Mouse (Mus musculus): ENCODE measurements around the gene Col4a4.

Gene Col4a4

DNA sequence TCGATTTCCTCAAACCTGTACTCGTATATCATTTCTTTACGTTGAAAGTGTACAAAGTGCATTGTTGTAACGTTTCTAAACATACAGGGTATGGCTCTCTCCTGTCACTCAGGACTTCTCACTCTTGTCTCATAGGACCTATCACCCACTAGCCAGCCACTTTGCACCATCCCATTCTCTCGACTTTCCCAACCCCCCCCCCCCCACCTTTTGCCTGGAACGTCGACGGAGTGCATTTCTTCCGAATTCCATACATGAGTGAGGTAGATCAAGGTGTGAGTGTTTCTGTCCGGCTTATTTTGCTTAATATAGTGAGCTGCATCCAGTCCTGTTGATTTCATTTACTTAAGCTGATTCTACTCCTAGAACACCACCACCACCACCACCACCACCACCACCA is 9.3 kb downstream of the Col4a4 start:
- DNase-seq = no peak

DNA sequence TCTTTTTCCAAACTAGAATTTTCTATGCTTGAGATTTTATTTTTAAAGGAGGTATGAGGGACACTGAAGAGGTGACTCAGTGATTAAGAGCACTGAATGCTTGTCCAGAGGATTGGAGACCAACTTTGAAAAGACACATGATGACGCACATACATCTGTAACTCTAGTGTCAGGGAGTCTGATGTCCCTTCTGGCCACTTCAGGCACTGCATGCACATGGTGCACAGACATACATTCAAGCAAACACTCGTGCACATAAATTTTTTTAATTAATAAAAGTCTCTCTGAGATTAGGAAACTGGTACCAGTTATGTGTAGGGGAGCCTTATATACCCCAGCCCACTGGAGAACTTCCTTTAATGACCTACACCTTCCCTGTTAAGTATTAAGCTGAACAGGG is 10.5 kb downstream of the Col4a4 start:
- no peak for DNase-seq

DNA sequence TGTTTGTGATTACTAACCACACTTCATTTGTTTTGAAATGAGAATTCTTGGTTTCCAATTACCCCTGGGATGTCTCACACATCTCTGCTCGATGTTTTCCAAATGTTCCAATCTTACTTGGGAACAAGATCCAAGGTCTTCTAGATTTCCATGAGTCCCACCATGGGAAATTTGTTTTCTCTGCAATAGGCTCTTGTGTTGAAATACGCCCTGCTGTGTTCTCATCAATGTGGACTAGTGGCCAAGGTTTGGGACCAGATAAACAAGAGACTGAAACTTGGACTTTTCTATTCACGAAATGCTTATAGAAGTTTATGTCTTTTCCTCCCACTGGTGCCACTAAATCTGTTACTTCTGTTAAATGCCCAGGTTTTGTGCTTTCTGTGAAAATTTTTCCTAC is 11.0 kb downstream of the Col4a4 start:
- DNase-seq = no peak

DNA sequence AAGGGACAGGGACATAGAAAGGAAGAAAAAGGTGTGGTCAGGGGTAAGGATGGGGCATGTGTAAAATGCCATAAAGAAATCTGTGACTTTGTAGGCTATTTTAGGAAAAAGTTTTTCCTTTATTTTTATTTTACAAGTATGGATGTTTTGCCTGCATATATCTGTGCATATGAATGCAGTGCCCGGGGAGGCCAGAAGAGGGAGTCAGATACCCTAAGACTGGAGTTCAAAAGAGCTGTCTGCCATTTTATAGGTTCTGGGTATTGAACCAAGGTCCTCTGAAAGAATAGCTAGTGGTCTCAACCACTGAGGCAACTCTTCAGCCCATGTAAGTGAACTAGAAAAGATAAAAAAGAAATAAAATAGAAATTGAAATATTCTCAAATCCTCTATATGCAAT is 14.9 kb downstream of the Col4a4 start:
- peak; percentile 48 to 76 for DNase-seq

DNA sequence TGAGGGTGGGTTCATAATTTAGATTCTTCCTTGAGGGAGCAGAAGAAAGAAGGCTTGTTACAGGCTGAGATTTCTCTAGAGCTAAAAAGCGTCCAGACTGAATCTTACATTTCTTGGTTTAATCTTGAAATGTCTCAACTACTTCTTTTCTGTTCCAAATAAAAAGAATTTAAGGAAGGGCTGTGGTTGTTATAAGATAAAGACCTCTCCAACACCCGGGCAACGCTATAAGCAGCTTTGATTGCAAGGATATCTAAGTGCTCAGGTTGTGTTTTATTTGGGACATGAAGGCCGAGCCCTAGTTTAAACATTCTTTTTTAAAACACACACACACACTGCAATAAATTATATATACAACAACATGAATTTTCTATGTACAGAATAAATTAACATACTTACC is 17.2 kb downstream of the Col4a4 start:
- DNase-seq = no peak

DNA sequence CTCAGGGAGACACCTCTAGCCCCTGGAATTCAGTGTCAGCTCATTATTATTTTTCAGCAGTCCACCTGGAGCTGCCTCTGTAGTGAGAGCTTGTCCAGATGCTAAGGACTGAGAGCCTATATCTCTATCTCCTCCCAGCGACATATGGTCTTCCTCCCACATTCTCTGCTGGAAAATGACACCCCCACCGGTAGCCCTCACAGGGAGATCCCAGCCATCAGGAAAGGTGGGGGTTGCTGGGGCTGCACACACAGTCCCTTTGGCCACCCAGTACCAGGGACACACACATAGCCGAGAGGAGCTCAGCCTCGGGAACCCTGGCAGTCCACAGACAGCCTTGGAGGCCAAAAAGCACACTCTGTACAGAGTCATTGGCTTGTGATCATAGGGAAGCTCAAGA is 26.4 kb downstream of the Col4a4 start:
- DNase-seq = no peak

DNA sequence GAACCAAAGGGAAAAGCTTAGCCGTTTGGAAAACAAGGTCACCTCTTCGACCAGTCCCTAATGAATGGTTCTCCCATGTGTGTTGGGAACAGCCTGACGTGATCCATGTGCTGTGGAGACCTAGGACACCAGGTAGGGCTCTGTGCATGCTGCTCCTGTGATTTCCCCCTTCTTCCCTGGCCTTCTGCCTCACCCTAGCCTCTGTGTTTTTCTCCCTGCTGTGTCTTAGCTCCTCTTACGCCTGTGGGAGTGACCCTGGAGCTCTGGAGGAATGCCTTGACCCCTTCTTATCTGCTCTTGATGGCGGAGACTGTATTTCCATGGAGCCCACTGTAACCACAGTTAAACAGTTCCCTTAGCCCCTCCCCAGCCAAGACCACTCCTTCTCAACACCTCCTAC is 31.8 kb downstream of the Col4a4 start:
- no peak for DNase-seq

DNA sequence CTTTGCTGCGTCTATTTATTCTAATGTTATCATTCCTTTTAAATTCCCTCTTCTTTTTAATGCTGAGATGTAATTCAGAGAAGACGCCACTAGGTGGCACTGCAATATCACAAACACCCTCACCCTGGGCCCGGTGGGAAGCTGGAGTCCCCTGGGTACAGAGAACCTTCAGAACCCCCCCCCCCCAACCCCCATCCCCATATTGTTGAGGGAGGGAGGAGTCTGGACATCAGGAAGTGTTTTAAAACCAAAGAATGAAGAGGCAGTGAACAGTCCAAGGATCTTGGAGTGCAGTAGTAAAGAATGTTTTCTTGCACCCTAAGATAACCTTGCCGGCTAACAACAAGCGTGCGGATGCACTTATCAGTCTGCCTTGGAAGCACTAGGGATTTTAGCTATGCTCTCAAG is 32.2 kb downstream of the Col4a4 start:
- DNase-seq = peak; percentile 19 to 50

DNA sequence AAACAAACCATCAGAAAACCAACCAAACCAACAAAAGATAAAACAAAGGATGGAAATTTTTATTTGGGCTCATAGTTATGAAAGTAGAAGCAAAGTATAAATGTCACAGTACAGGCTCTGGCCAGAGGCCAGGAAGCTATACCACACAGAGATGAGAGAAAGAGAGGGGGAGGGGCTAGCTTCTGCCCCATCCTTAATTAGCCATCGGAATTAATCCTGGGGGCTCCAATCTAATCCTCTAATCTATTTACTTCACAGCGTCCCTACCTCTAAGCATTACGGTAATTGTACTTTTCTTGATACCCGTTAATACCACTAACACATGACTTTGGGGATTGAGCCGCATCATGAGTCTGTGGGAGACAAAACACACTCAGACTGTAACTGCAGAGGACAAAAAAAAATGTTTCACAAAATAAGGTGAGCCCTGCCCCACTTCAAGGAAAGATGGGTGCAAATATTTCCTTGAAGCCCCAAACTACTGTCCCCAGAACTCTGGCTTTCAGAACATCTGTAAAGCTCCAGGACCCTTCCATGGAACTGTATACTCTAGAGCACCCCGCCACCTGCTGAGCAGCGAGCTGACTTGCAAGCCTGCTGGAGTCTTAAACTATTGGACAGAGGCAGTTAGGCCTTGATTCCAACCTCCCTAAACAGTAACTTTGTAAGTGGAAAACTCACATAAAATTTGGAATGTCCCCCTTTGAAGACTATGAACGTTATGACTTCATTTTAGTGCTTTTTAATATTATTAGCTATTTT is 41.3 kb downstream of the Col4a4 start:
- no peak for DNase-seq

DNA sequence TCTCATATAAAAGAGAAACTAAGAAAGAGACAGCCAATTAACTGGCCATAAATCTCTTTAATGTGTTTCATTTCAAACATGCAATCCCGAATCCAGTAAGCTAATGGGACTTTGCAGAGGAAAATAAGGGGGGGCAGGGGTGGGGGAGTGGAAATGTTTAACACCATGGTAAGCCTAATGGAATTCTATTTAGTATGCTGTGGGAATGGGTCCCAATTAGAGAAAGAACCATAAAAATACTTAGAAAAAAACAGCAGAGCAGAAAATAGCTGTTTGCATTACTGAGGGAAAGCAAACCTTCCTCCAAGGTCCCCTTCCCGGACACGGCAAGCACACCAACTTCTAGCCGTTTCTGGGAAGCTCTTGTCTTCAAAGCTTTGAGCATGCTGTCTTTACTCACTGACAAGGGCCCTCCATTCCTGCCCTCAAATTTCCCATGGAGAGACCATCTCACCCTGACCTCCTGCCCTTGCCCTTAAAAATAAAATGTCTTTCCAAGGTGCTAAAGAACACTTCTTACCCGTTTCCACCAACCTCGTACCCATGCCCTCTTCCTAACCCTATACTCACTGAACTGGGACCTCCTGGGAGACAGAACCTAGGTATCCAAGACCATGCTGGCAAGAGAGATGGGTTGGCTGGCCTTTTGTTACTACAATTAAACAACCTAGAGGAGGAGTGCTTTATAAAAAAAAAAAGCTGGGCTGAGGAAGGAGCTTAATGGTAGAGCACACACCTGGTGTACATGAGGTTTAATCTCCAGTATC is 42.0 kb downstream of the Col4a4 start:
- DNase-seq = peak in 1 of 2 experiments; percentile 19

DNA sequence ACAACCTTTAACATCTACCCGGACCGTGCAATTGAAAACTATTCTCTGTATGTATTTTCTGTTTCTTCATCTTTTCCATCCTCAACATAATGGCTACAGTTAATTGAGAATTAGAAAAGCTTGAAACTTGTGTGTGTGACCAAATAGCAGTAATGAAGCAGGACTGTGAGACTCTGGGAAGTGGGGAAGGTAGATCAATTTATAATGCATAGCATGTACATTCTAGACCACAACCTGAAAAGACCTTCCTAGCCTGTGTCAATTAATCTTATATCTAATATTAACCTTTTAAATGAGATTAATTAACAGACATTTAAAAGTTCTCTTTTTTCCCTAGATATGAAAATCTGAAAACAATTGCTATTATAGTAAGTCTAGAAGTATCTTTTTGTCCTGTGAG is 42.7 kb downstream of the Col4a4 start:
- DNase-seq = no peak

DNA sequence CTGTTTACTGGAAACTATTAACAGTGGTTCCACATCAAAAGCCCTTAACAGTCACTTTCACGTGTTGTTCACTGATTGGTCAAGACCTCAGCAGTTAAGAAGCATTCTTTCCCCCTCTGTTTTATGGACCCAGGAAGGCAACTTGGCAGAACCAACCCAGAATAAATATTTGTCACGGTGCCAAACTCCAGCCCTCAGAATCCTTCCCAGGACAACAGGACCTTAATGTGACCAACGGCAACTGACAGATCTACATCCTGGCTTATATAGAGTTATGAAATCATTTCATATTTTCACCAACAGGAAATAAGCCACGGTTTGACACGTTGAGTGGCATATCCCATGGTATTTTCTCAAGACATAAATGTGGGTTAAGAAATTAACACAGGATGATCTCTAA is 46.6 kb downstream of the Col4a4 start:
- peak in 1 of 2 experiments; percentile 30 for DNase-seq

DNA sequence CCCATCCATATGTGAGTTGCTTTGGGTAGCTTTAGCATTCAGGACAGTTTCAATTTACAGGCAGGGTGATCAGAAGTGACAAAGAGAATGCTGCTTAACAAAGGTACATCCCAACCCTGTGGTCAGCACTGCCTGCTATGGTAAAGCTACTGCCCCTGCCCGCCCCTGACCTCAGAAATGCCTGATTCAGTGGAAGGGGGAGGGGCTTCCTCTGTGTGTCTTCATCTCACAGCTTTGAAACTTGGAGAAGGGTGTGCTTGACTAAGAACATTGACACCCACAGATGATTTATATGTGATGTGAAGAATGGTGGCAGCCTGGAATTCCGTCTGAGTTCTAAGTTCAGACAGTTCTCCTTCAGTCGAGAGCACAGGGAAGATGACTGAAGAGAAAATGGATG is 48.8 kb downstream of the Col4a4 start:
- DNase-seq = no peak

DNA sequence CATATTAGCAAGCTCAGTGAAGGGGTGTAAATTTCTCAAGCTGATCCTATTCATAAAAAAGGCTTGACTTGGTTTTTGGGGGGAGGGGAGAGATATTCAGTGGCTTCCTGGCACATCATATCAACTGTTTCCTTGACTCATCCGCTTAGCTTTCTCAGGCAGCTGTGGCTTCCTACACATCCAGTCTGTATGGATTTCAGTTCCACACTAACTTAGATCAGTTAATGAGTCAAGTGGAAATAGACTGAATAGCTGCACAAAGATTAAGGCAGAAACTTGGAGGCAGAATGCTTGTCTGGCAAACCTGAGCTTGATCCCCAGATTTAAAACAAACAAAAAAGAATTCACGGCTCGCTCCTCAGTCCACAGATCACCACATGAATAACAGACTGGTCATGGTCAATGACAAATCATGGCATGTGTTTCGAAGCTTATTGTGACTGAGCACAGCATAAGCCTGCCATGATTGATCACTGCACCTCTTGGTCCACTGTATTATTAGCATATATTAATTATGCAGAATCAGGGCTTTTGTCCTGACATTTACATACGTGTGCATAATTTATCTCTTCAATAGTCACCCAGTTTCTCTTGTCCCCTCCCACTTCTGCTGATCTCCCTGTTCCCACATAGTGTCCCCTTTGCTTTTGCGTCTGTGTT is 50.0 kb downstream of the Col4a4 start:
- no peak for DNase-seq

DNA sequence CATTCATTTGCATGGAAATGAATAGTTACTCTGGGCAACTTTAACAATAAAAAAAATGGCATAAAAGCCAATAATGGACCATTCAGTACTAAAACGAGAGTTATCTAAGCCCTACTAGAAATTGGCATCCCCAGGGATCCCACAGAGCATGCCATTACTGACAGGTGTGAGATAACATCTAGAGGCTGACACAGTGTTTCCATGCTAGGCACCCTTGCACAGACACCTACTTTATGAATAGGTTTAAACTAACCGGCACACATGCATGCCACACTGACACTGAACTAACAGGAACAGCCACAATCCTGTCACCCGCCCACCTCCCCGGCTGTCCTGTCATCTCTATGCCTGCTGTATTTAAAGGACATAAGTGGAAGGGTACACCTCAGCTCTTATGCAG is 58.7 kb downstream of the Col4a4 start:
- no peak for DNase-seq

DNA sequence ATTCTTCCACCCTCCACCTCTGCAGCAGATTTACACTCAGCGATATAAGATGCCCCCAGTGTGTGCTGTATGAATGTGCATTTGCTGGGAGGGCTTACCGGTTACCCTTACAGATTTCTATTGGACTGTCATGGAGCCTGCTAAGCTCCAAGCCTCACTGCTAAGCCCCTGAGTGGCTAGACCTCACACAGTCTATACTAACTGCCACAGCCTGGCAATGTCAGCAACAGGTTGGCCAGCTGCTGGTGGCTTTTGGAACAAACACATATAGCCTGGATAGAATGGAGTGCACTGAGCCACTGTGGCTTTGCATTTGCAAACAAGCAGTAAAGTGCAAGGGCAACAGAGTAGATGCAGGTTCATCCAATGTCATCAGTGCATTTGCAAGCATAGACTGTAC is 94.7 kb downstream of the Col4a4 start:
- DNase-seq = no peak

DNA sequence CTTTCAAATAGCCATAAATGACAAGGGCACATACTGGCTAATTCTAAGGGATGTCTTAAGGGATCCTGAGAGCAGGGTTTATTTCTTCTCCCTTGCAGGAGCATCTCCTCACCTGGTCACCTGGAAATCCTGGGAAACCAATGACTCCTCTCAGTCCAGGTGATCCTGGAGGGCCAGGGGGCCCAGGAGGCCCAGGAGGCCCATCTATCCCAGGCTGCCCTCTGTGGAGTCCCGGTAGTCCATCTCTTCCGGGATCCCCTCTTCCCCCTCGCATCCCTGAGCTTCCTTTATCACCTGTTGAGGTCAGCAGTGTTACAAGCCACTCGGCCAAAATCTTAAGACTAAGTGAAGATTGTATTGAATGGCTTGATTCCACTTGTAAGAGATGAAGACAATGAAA is 100.3 kb downstream of the Col4a4 start:
- no peak for DNase-seq

DNA sequence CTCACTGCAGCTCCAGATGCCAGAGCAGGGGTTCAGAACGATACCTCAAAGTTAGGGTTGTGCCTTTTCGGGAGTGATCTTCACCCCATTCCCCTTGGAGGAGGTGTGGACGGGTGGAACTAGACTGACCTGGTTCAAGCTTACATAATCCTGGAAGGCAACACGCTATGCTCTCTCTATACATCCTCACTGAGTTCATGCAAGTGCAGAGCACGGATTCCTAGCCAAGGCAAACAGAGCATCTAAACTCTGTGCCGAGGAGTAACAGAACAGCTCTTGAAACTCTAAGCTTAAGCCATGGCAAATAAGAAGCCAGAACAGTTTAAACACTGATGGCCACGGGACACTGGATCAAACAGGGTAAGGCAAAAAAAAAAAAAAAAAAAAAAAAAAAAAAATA is 104.3 kb downstream of the Col4a4 start:
- DNase-seq = no peak

DNA sequence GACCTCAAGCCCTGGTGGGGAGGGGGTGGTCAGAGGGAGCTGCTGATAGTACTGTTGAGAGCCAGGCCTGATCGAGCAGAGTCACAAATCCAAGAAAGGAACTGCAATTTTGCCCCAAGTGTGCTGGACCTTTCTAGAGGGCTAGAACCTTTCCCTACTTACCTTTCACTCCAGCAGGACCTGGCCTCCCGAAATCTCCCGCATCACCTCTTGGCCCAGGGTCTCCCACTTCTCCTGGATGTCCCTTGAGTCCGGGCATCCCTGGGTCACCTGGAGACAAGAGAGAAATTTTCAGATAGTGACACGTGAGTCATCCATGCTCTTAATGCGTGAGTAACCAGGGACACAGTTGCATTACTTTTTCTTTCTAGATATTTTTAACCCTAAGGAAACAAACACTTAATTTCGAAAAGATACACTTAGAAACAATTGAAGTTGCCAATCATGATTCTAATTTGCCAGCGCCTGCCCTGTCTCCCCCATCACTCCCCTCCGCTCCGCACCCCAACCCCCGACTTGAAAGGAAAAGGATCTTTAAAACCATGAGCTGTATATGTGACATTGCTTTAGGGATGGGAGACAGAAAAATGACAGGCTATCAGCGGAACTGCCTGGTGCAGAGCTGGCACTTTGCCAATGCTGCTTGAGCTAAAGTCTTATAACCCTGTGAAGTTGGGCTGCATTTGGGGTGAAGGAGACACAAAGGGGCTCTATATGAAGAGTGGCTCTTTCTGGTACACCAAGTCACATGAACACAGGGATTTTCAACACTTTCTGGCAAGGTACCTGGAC is 106.8 kb downstream of the Col4a4 start:
- no peak for DNase-seq

DNA sequence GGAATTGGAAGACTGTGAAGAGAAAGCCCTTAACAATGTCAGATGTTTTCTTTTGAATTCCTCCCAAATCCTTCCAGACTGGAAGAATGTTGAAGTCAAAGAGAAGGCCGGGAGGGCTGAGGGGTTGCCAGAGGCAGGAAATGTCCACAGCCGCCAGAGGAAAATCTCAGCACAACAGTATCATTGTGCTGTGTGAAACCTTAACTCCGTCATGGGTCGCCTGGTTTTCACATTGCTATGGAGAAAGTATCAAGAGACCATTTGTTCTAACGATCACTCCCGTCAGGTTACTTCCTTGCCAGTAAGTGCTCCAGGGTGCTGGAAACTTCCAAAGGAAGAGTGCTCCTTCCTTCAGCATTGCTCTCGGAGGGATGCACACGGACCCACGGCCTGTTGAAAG is 109.9 kb downstream of the Col4a4 start:
- DNase-seq = peak; percentile 18 to 20

DNA sequence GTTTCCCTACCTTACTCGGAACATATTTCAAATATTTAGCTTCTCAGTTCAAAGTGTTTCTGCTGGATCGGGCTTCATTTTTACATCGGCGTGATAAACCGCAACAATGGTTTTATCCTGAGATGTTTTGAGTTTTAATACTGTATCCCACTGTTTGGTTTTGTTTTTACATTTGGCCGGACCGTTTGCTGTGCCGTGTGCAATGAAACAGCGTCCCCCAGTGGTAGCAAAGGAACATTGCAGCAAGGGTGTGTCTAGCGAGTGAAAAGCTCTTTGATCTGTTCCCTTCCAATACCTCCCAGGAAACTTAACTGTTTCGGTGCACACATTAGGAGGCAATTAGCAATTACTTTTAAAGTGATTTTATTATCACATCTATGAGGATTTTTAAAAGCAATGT is 110.4 kb downstream of the Col4a4 start:
- peak; percentile 18 to 35 for DNase-seq

DNA sequence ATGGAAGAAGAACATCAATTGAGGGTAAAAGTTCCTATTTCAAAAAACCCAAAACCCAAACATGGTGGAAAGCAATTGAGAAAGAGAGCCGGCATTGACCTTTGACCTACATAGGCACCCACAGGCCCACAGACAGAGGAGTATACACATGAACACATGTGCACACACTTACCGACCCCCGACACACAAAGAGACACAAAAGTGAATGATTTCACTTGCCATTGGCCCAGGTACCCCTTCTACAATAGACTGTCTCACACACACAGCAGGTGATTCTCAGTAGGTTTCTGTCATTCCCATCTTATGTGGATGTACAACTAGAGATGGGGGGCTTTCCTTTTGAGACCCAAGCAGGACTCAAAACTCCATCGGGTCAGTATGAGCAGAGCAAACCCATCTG is 110.8 kb downstream of the Col4a4 start:
- no peak for DNase-seq

DNA sequence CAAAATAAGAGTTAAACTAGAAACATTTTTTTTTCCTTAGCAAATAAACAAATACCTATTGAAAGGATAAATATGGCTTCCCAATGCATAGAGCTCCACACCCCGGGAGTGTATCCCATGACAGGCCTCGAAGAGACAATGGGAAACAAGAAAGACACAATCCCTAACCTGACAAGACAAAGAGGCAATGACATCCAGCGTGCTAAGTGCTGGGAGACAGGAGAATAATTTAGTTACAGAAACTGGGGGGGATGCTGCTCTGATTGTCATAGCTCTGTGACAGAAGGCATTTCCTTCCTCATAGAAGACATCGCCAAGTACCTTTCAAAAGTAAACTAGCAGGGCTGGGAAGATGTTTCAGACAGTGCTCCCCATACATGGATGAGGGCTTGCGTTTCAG is 111.4 kb downstream of the Col4a4 start:
- DNase-seq = no peak
